Mouse (Mus musculus): ENCODE results near the gene Olfr829.

DNA sequence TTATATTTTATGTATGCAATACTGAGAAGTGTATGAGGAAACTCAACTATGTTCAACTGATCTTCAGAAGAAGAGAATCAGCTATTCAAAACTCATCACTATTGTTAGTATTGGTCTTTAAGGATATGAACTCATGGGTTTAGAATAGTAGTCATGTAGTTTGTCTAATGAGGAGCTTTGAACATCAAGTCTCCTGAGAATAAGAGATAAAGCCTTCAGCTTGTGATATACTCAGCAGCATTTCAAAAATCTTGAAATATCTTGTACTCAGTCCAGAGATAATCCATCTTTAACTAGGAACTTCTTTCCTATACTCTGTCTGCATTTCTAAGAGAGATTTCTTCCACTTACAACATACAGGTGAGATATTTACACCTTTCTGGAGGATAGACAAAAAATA is 19.7 kb downstream of the Olfr829 start, which contains the start of gene Olfr830:
- no peak for TF ChIP-seq CTCF (IDR thresholded peaks at IDR 0.05; ENCODE audit: borderline replicate concordance, insufficient read depth, low read depth, low read length)
- no peak for TF ChIP-seq POLR2A (IDR thresholded peaks at IDR 0.05; ENCODE audit: borderline replicate concordance, insufficient read depth, low read length)
